Mouse (Mus musculus) adrenal gland, adult 2 months (tissue): ENCODE results near the gene Nrsn2. TPM values are rescaled to one million over a fixed set of nuclear protein-coding genes. Genes with fewer than 3 reads are reported as not detected.

ENCODE experiments used
- polyA plus RNA-seq: library from polyadenylated mRNA; depleted of rRNA; stranded (reverse); fragments of >200 nt; gene quantifications from 2 replicates; pipeline ENCODE4 v1.2.3, GENCODE M21; 2012; rRNA removed
- total RNA-seq, 2 experiments: library from RNA; stranded (reverse); gene quantifications; 2 replicates each; pipeline ENCODE4 v1.2.3; 2021

Nrsn2 gene
- total and polyA plus RNA-seq, 3 experiments, result 3.9 to 7.4 (median 5.0) TPM

Other genes with a start within 250 kb of the Nrsn2 start
- 1 to 10 TPM; 2.8 to 5.7 TPM for gene Tcf15, start 233.1 kb downstream of the Nrsn2 start, total RNA-seq
- gene Tcf15, start 233.1 kb downstream of the Nrsn2 start, polyA plus RNA-seq, result 19.0 and 32.0 TPM in 2 replicates
- gene Csnk2a1, start 149.8 kb downstream of the Nrsn2 start, total RNA-seq, result 10 to 100 TPM; 91.7 to 93.7 TPM
- 8.4 and 10.6 TPM in 2 replicates for gene Csnk2a1, start 149.8 kb downstream of the Nrsn2 start, polyA plus RNA-seq
- 100 to 1,000 TPM; 121 to 162 TPM for gene Tbc1d20, start 82.8 kb downstream of the Nrsn2 start, total RNA-seq
- 63.3 and 69.8 TPM in 2 replicates for gene Tbc1d20, start 82.8 kb downstream of the Nrsn2 start, polyA plus RNA-seq
- 100 to 1,000 TPM; 103 to 107 TPM for gene Rbck1, start 44.0 kb downstream of the Nrsn2 start, total RNA-seq
- gene Rbck1, start 44.0 kb downstream of the Nrsn2 start, polyA plus RNA-seq, result 328 and 381 TPM in 2 replicates
- 10 to 100 TPM in 1 of 2 experiments, 1 to 10 TPM in 1; 2.8 to 23.9 TPM for gene Trib3, start 32.6 kb downstream of the Nrsn2 start, total RNA-seq
- 5.8 and 6.9 TPM in 2 replicates for gene Trib3, start 32.6 kb downstream of the Nrsn2 start, polyA plus RNA-seq
- 10 to 100 TPM in 1 of 2 experiments, 1 to 10 TPM in 1; 6.2 to 11.0 TPM for gene Sox12, start 21.4 kb upstream of the Nrsn2 start, total RNA-seq
- gene Sox12, start 21.4 kb upstream of the Nrsn2 start, polyA plus RNA-seq, result 13.7 and 15.9 TPM in 2 replicates
- gene Zcchc3, start 38.4 kb upstream of the Nrsn2 start, total RNA-seq, result 1 to 10 TPM; 5.4 to 7.8 TPM
- 3.3 and 3.7 TPM in 2 replicates for gene Zcchc3, start 38.4 kb upstream of the Nrsn2 start, polyA plus RNA-seq
- gene 6820408C15Rik, start 38.9 kb upstream of the Nrsn2 start, total RNA-seq, result under 1 TPM; 0.32 to 0.35 TPM
- gene 6820408C15Rik, start 38.9 kb upstream of the Nrsn2 start, polyA plus RNA-seq, result 0.07 and 0.13 TPM in 2 replicates
- not detected for gene Defb23, start 88.0 kb upstream of the Nrsn2 start, total RNA-seq
- not detected in 2 replicates for gene Defb23, start 88.0 kb upstream of the Nrsn2 start, polyA plus RNA-seq
- not detected for gene Defb20, start 100.4 kb upstream of the Nrsn2 start, total RNA-seq
- not detected in 2 replicates for gene Defb20, start 100.4 kb upstream of the Nrsn2 start, polyA plus RNA-seq
- not detected for gene Defb22, start 113.5 kb upstream of the Nrsn2 start, total RNA-seq
- gene Defb22, start 113.5 kb upstream of the Nrsn2 start, polyA plus RNA-seq, result not detected in 2 replicates
- not detected for gene Defb26, start 135.1 kb upstream of the Nrsn2 start, total RNA-seq
- gene Defb26, start 135.1 kb upstream of the Nrsn2 start, polyA plus RNA-seq, result not detected in 2 replicates
- gene Defb28, start 141.6 kb upstream of the Nrsn2 start, total RNA-seq, result not detected
- gene Defb28, start 141.6 kb upstream of the Nrsn2 start, polyA plus RNA-seq, result not detected in 2 replicates
- gene Defb29, start 163.5 kb upstream of the Nrsn2 start, total RNA-seq, result not detected
- gene Defb29, start 163.5 kb upstream of the Nrsn2 start, polyA plus RNA-seq, result not detected in 2 replicates
- gene Gm17416, start 192.7 kb upstream of the Nrsn2 start, total RNA-seq, result not detected
- gene Gm17416, start 192.7 kb upstream of the Nrsn2 start, polyA plus RNA-seq, result not detected in 2 replicates
- not detected for gene Defb21, start 196.1 kb upstream of the Nrsn2 start, total RNA-seq
- not detected in 2 replicates for gene Defb21, start 196.1 kb upstream of the Nrsn2 start, polyA plus RNA-seq
- gene Defb19, start 203.7 kb upstream of the Nrsn2 start, total RNA-seq, result under 1 TPM in 1 of 2 experiments, not detected in 1; 0.90 TPM
- gene Defb19, start 203.7 kb upstream of the Nrsn2 start, polyA plus RNA-seq, result not detected in 2 replicates
- gene Defb45, start 222.8 kb upstream of the Nrsn2 start, total RNA-seq, result not detected
- not detected in 2 replicates for gene Defb45, start 222.8 kb upstream of the Nrsn2 start, polyA plus RNA-seq
- under 1 TPM in 1 of 2 experiments, not detected in 1; 0.73 TPM for gene Defb36, start 227.7 kb upstream of the Nrsn2 start, total RNA-seq
- gene Defb36, start 227.7 kb upstream of the Nrsn2 start, polyA plus RNA-seq, result 0.86 and 0.95 TPM in 2 replicates
- not detected for gene Defb25, start 246.4 kb upstream of the Nrsn2 start, total RNA-seq
- gene Defb25, start 246.4 kb upstream of the Nrsn2 start, polyA plus RNA-seq, result 1.0 TPM in 1 of 2 replicates, not detected in the other